Mouse (Mus musculus) small intestine, adult 2 months (tissue): ENCODE data around the gene Ankzf1. TPM values are rescaled to one million over a fixed set of nuclear protein-coding genes. Genes with fewer than 3 reads are reported as not detected.

Experiments
- H3K27ac ChIP-seq: fragments of 200-500 bp; 2 replicates; pipeline ENCODE4 v1.5.1; 2012; ENCODE audit warnings: low read depth, low read length, control low read depth, inconsistent platforms; ENCODE audit not compliant: insufficient read depth
- H3K27me3 ChIP-seq: fragments of 200-500 bp; 2 replicates; pipeline ENCODE4 v1.6.1; 2012; ENCODE audit warnings: mild to moderate bottlenecking, moderate library complexity, low read length, inconsistent platforms; ENCODE audit not compliant: control insufficient read depth, insufficient read depth
- H3K36me3 ChIP-seq: fragments of 200-500 bp; 2 replicates; pipeline ENCODE4 v1.6.1; 2012; ENCODE audit warnings: mild to moderate bottlenecking, low read length, control low read depth, inconsistent platforms; ENCODE audit not compliant: control insufficient read depth, insufficient read depth
- H3K4me1 ChIP-seq: fragments of 200-500 bp; 2 replicates; pipeline ENCODE4 v1.6.1; 2012; ENCODE audit warnings: low read length, inconsistent platforms, mixed read lengths; ENCODE audit not compliant: control insufficient read depth, insufficient read depth, insufficient read length
- H3K4me3 ChIP-seq: fragments of 200-500 bp; 2 replicates; pipeline ENCODE4 v1.5.1; 2012; ENCODE audit warnings: low read depth, mild to moderate bottlenecking, control low read depth, inconsistent platforms, low read length, moderate library complexity
- CTCF ChIP-seq: fragments of 200-500 bp; IDR thresholded peaks from 2 replicates; pipeline ENCODE4 v1.5.1; 2012; ENCODE audit warnings: low read depth, mild to moderate bottlenecking, control low read depth, inconsistent platforms, low read length, moderate library complexity, mixed read lengths; ENCODE audit not compliant: insufficient replicate concordance, insufficient read length; ENCODE audit errors: extremely low read depth
- POLR2A ChIP-seq: fragments of 200-500 bp; IDR thresholded peaks from 2 replicates; pipeline ENCODE4 v1.6.1; 2012; ENCODE audit warnings: low read depth, mild to moderate bottlenecking, control low read depth, inconsistent platforms, low read length, moderate library complexity
- WGBS: fragments of 180-500 bp; shearing (Covaris S2); methylation state at CpG from one replicate; pipeline ENCODE4 v1.1.7; 2018; 5-methylcytosine and 5-hydroxymethylcytosine counted together
- polyA plus RNA-seq: library from polyadenylated mRNA; depleted of rRNA; stranded (reverse); fragments of >200 nt; gene quantifications from 2 replicates; pipeline ENCODE4 v1.2.3, GENCODE M21; 2012

Ankzf1 gene
- polyA plus RNA-seq, 1 experiment, result 16.2 TPM

- Histone ChIP-seq H3K27ac (peak overlapping the region; percentile 69), H3K36me3 (peaks cover 24% of the 10 kb centered on the region), H3K4me1 (peaks cover 20% of the 10 kb centered on the region), H3K27me3 (no peaks in the 10 kb centered on the region), H3K4me3 (peak overlapping the region; percentile 85)
- under 1% methylated on average over 24 of the region's 24 CpGs for WGBS
- TF ChIP-seq CTCF (peak; percentile 42; the same call in 1 of the 2 replicates), POLR2A (peak; percentile 100)
Observed at GRCm38 (mm10) chr1:75219078-75219477, 27.1 kb downstream of the Ankzf1 start.

- TF ChIP-seq CTCF (no peak), POLR2A (no peak)
- Histone ChIP-seq H3K27me3 (no peaks in the 10 kb centered on the region), H3K4me1 (peaks cover 20% of the 10 kb centered on the region), H3K27ac (peak within 1 kb of the TSS; percentile 69), H3K4me3 (peak within 1 kb of the TSS; percentile 85), H3K36me3 (peaks cover 21% of the 10 kb centered on the region)
- WGBS, result 3% methylated on average over 34 of the region's 34 CpGs
Observed at GRCm38 (mm10) chr1:75219531-75219930, 27.6 kb downstream of the Ankzf1 start, which contains the start of gene Tuba4a. TSS of gene Tuba4a (minus strand) at chr1:75219865.

- 88% methylated on average over 3 of the region's 3 CpGs for WGBS
Observed at GRCm38 (mm10) chr1:75221538-75221937, 29.6 kb downstream of the Ankzf1 start.

GRCm38 (mm10) chr1:75222926-75223325, 31.0 kb downstream of the Ankzf1 start:
- Histone ChIP-seq H3K4me3 (no peak overlapping the region), H3K4me1 (peaks cover 5% of the 10 kb centered on the region), H3K27me3 (no peaks in the 10 kb centered on the region), H3K27ac (no peak overlapping the region), H3K36me3 (no peaks in the 10 kb centered on the region)
- TF ChIP-seq CTCF (no peak), POLR2A (no peak)
- 81% methylated on average over 6 of the region's 6 CpGs for WGBS

More at GRCm38 (mm10) chr1:75221538-75221937, 29.6 kb downstream of the Ankzf1 start:
- no peaks in the 10 kb centered on the region for H3K27me3 ChIP-seq
- no peak overlapping the region for H3K4me3 ChIP-seq
- H3K27ac ChIP-seq, result no peak overlapping the region
- H3K36me3 ChIP-seq, result peaks cover 3% of the 10 kb centered on the region
- H3K4me1 ChIP-seq, result peaks cover 7% of the 10 kb centered on the region
- TF ChIP-seq POLR2A (no peak), CTCF (no peak)

- Histone ChIP-seq H3K4me1 (peaks cover 5% of the 10 kb centered on the region), H3K27me3 (no peaks in the 10 kb centered on the region), H3K4me3 (no peak overlapping the region), H3K36me3 (no peaks in the 10 kb centered on the region), H3K27ac (no peak overlapping the region)
- no peak for TF ChIP-seq POLR2A
- TF ChIP-seq CTCF, result no peak
- WGBS, result 56% methylated on average over 6 of the region's 6 CpGs
Observed at GRCm38 (mm10) chr1:75223532-75223931, 31.6 kb downstream of the Ankzf1 start.

- 49% methylated on average over 3 of the region's 3 CpGs for WGBS
- no peaks in the 10 kb centered on the region for H3K36me3 ChIP-seq
- no peaks in the 10 kb centered on the region for H3K4me1 ChIP-seq
- H3K27ac ChIP-seq, result no peak overlapping the region
- H3K27me3 ChIP-seq, result no peaks in the 10 kb centered on the region
- no peak for TF ChIP-seq POLR2A
- TF ChIP-seq CTCF, result no peak
- no peak overlapping the region for H3K4me3 ChIP-seq
Observed at GRCm38 (mm10) chr1:75225473-75225872, 33.5 kb downstream of the Ankzf1 start.

GRCm38 (mm10) chr1:75226138-75226537, 34.2 kb downstream of the Ankzf1 start:
- H3K27me3 ChIP-seq, result no peaks in the 10 kb centered on the region
- TF ChIP-seq CTCF (no peak), POLR2A (no peak)
- WGBS, result 55% methylated on average over 2 of the region's 2 CpGs
- no peak overlapping the region for H3K27ac ChIP-seq
- no peaks in the 10 kb centered on the region for H3K4me1 ChIP-seq
- no peak overlapping the region for H3K4me3 ChIP-seq
- H3K36me3 ChIP-seq, result no peaks in the 10 kb centered on the region
